Mouse (Mus musculus) liver, embryonic 13.5 days (tissue): ENCODE measurements around the gene Col5a2. TPM values are rescaled to one million over a fixed set of nuclear protein-coding genes. Genes with fewer than 3 reads are reported as not detected.
"Not testable (repeated sequence)": the region's sequence is repeated elsewhere in the genome, so short reads cannot be mapped to it uniquely, and the experiment has no call there.

Experiments
- ATAC-seq: fragments of 200-750 bp; cut with Nextera tagmentation; 2 replicates; pipeline ENCODE4 v1.8.0; 2017; ENCODE audit warnings: low read depth, mild to moderate bottlenecking, moderate number of reproducible peaks, moderate library complexity
- DNase-seq: peaks from one replicate; pipeline ENCODE4 v3.0.0; 2022
- H3K27ac ChIP-seq: fragments of 300-500 bp; sonication (generic); 2 replicates; pipeline ENCODE4 v1.5.1; 2015; ENCODE audit warnings: moderate library complexity, mild to moderate bottlenecking, inconsistent platforms
- H3K27me3 ChIP-seq: fragments of 300-500 bp; sonication (generic); 2 replicates; pipeline ENCODE4 v1.6.1; 2015; ENCODE audit warnings: mild to moderate bottlenecking, inconsistent platforms
- H3K36me3 ChIP-seq: fragments of 300-500 bp; sonication (generic); 2 replicates; pipeline ENCODE4 v1.6.1; 2015; ENCODE audit warnings: mild to moderate bottlenecking, inconsistent platforms
- H3K4me1 ChIP-seq: fragments of 300-500 bp; sonication (generic); replicated peaks from 2 replicates; pipeline ENCODE4 v1.6.1; 2015; ENCODE audit warnings: inconsistent platforms
- H3K4me2 ChIP-seq: fragments of 300-500 bp; sonication (generic); 2 replicates; pipeline ENCODE4 v1.6.1; 2015; ENCODE audit warnings: inconsistent platforms, mild to moderate bottlenecking, moderate library complexity
- H3K4me3 ChIP-seq: fragments of 300-500 bp; sonication (generic); replicated peaks from 2 replicates; pipeline ENCODE4 v1.5.1; 2015; ENCODE audit warnings: mild to moderate bottlenecking, inconsistent platforms
- H3K9ac ChIP-seq: fragments of 300-500 bp; sonication (generic); 2 replicates; pipeline ENCODE4 v1.6.1; 2015; ENCODE audit warnings: mild to moderate bottlenecking, inconsistent platforms
- H3K9me3 ChIP-seq: fragments of 300-500 bp; sonication (generic); replicated peaks from 2 replicates; pipeline ENCODE4 v1.6.1; 2016; ENCODE audit warnings: inconsistent platforms
- WGBS: fragments of 180-500 bp; shearing (Covaris S2); methylation state at CpG from one replicate; pipeline ENCODE4 v1.1.7; 2015; ENCODE audit not compliant: insufficient replicate concordance; 5-methylcytosine and 5-hydroxymethylcytosine counted together
- polyA plus RNA-seq: library from polyadenylated mRNA; unstranded; fragments of >200 nt; fragmentation: Nextera tagmentation; extraction: Ambion mirVana; gene quantifications from 2 replicates; pipeline ENCODE4 v1.2.1, GENCODE M21; 2015

Gene Col5a2
- polyA plus RNA-seq, 1 experiment from 2014 or later = 7.5 TPM

DNA sequence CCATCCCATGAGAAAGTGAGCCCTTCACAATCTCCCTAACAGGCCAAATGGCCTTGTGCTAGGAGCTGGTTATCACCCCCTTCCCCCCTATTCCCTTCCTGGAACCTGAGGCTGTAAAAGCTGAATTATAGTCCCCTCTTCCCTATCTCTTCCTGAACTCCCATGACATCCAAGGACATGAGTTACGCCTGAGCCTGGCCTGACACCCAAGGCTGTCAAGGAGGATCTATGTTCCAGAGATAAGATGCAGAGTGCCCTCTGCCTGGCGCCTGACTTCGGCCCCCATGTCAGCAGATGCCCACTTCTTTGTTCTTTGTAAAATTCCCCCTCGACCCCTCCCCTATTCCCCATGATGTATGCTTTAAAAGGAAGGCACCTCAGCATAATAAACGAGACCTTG lies 73.9 kb downstream of the Col5a2 start:
- not testable (repeated sequence) for ATAC-seq

GRCm38 (mm10) chr1:45423915-45424314 lies 79.2 kb downstream of the Col5a2 start:
- Histone ChIP-seq H3K27me3 (no peaks in the 10 kb centered on the region), H3K27ac (no peak overlapping the region), H3K4me3 (no peak overlapping the region), H3K36me3 (no peaks in the 10 kb centered on the region), H3K9ac (no peak overlapping the region), H3K4me1 (no peaks in the 10 kb centered on the region), H3K9me3 (no peaks in the 10 kb centered on the region), H3K4me2 (no peak overlapping the region)
- no peak for ATAC-seq
- WGBS = 44% methylated on average over 5 of the region's 5 CpGs
- DNase-seq = no peak

More for the DNA sequence above, 73.9 kb downstream of the Col5a2 start:
- not testable (repeated sequence) for H3K4me2 ChIP-seq, H3K27me3 ChIP-seq, H3K4me3 ChIP-seq, DNase-seq, H3K9me3 ChIP-seq, H3K27ac ChIP-seq, H3K9ac ChIP-seq, H3K4me1 ChIP-seq, H3K36me3 ChIP-seq
- WGBS = 50% methylated on average over 5 of the region's 5 CpGs

DNA sequence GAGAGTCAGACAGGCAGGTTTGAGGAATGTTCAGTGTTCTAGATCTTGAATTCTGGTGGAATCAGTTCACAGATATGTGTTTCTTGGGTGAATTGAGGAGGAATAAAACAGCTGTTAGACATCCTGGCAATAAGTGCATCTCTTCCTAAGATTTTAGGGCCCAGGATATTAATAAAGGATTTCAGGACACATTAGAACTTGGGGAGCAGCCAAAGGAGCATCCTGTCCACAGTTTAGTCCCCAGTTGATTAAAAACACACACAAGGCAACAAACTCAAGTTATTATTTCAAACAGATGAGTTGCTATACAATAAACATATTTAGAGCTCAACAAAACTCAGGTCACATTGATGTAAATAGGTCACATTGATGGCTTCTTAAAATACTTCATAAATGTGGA lies 82.5 kb downstream of the Col5a2 start:
- H3K4me3 ChIP-seq = no peak overlapping the region
- H3K27me3 ChIP-seq = no peaks in the 10 kb centered on the region
- DNase-seq (no peak), ATAC-seq (no peak)
- H3K9ac ChIP-seq = no peak overlapping the region
- H3K4me2 ChIP-seq = no peak overlapping the region
- H3K27ac ChIP-seq = no peak overlapping the region
- no peaks in the 10 kb centered on the region for H3K9me3 ChIP-seq
- no peaks in the 10 kb centered on the region for H3K4me1 ChIP-seq
- H3K36me3 ChIP-seq = no peaks in the 10 kb centered on the region

DNA sequence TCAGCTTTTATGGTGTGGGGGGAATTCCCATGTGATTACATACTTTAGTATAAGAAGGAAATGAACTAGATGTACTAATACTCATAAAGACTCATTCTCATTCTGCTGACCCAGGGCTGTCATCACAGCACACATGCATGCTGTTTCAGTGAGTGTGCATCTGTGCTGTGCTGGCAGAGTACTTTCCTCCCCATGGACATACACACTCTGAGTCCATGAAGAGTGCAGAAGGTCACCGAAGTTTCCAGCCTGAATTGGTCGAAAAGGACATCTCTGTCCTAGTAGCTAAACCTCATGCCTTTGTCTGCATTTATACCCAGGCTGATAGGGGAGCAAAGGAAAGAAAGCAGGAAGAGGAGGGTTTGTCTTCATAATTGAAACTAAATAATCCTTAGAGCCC lies 83.2 kb downstream of the Col5a2 start:
- Histone ChIP-seq H3K27ac (no peak overlapping the region), H3K36me3 (no peaks in the 10 kb centered on the region), H3K9me3 (no peaks in the 10 kb centered on the region), H3K9ac (no peak overlapping the region), H3K4me2 (no peak overlapping the region), H3K4me3 (no peak overlapping the region), H3K4me1 (no peaks in the 10 kb centered on the region), H3K27me3 (no peaks in the 10 kb centered on the region)
- ATAC-seq (no peak), DNase-seq (no peak)
- 69% methylated on average over 2 of the region's 2 CpGs for WGBS

GRCm38 (mm10) chr1:45381866-45382265 lies 121.2 kb downstream of the Col5a2 start:
- no peaks in the 10 kb centered on the region for H3K27me3 ChIP-seq

GRCm38 (mm10) chr1:45379992-45380690 lies 122.9 kb downstream of the Col5a2 start:
- no peaks in the 10 kb centered on the region for H3K27me3 ChIP-seq
- H3K9ac ChIP-seq = no peak overlapping the region
- 59% methylated on average over 7 of the region's 7 CpGs for WGBS
- H3K4me1 ChIP-seq = no peaks in the 10 kb centered on the region
- no peak overlapping the region for H3K27ac ChIP-seq
- H3K4me3 ChIP-seq = no peak overlapping the region
- H3K36me3 ChIP-seq = no peaks in the 10 kb centered on the region
- H3K9me3 ChIP-seq = no peaks in the 10 kb centered on the region
- no peak overlapping the region for H3K4me2 ChIP-seq
- ATAC-seq (no peak), DNase-seq (no peak)

More at GRCm38 (mm10) chr1:45381866-45382265, 121.2 kb downstream of the Col5a2 start:
- Histone ChIP-seq H3K27ac (no peak overlapping the region), H3K9me3 (no peaks in the 10 kb centered on the region), H3K36me3 (no peaks in the 10 kb centered on the region), H3K4me1 (no peaks in the 10 kb centered on the region), H3K4me3 (no peak overlapping the region), H3K4me2 (no peak overlapping the region), H3K9ac (no peak overlapping the region)
- 59% methylated on average over 2 of the region's 2 CpGs for WGBS
- ATAC-seq = no peak
- DNase-seq = no peak

- Histone ChIP-seq H3K9ac (no peak overlapping the region), H3K4me2 (no peak overlapping the region), H3K27ac (no peak overlapping the region), H3K4me3 (no peak overlapping the region), H3K4me1 (no peaks in the 10 kb centered on the region), H3K9me3 (no peaks in the 10 kb centered on the region), H3K36me3 (0 out of 2 replicates have a peak, but pooled peaks cover 3% of the 10 kb centered on the region), H3K27me3 (no peaks in the 10 kb centered on the region)
- DNase-seq (no peak), ATAC-seq (no peak)
- WGBS = 17% methylated on average over 1 of the region's 1 CpGs
Measured at GRCm38 (mm10) chr1:45365427-45365826, 137.7 kb downstream of the Col5a2 start.

- Histone ChIP-seq H3K36me3 (0 out of 2 replicates have a peak, but pooled peaks cover 3% of the 10 kb centered on the region), H3K4me3 (no peak overlapping the region), H3K27ac (no peak overlapping the region), H3K4me1 (no peaks in the 10 kb centered on the region), H3K9me3 (no peaks in the 10 kb centered on the region), H3K9ac (no peak overlapping the region), H3K27me3 (no peaks in the 10 kb centered on the region), H3K4me2 (no peak overlapping the region)
- 66% methylated on average over 2 of the region's 2 CpGs for WGBS
- no peak for DNase-seq
- no peak for ATAC-seq
Measured at GRCm38 (mm10) chr1:45363274-45363673, 139.8 kb downstream of the Col5a2 start.

GRCm38 (mm10) chr1:45359673-45360072 lies 143.4 kb downstream of the Col5a2 start:
- Histone ChIP-seq H3K9me3 (no peaks in the 10 kb centered on the region), H3K9ac (no peak overlapping the region), H3K4me2 (no peak overlapping the region), H3K27ac (no peak overlapping the region), H3K4me1 (no peaks in the 10 kb centered on the region), H3K36me3 (no peaks in the 10 kb centered on the region), H3K4me3 (no peak overlapping the region), H3K27me3 (no peaks in the 10 kb centered on the region)
- WGBS = 61% methylated on average over 2 of the region's 2 CpGs
- ATAC-seq = no peak
- no peak for DNase-seq

DNA sequence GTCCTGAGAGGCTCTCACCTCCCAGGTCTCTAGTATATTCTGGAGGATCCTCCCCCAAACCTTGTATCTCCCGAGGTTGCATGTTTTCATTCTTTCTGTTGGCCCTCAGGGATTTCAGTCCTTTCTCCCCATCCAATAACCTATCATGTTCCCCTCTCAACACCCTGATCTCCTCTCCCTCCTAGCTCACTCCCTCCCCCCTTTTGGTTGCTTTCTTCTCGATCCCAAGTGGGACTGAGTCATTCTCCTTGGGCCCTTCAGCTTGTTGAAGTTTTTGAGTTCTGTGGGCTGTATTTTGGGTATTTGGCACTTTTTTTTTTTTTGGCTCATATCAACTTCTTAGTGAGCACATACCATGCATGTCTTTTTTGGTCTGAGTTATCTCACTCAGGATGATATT lies 143.9 kb downstream of the Col5a2 start:
- no peaks in the 10 kb centered on the region for H3K9me3 ChIP-seq
- no peaks in the 10 kb centered on the region for H3K4me1 ChIP-seq
- no peak overlapping the region for H3K4me2 ChIP-seq
- no peak overlapping the region for H3K4me3 ChIP-seq
- WGBS = 45% methylated on average over 2 of the region's 2 CpGs
- DNase-seq (no peak), ATAC-seq (no peak)
- H3K9ac ChIP-seq = no peak overlapping the region
- no peaks in the 10 kb centered on the region for H3K36me3 ChIP-seq
- H3K27ac ChIP-seq = no peak overlapping the region
- H3K27me3 ChIP-seq = no peaks in the 10 kb centered on the region

DNA sequence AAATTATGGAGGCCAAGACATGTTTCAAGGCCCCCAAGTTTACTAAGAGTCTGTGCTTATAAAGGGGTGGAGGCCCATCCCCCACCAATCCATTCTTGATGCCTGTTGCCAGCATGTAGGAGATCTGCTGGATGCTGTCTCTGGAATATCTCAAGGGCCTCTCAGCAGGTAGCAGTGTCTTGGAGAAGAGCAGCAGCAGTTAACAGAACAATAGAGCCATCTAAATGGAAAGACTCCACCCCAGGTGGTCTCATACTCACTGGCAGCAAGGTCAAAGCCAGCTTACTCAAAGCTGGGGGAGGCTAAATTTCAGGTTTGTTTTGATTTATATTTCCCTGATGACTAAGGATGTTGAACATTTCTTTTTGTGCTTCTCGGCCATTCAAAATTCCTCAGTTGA lies 145.1 kb downstream of the Col5a2 start:
- WGBS = 69% methylated on average over 1 of the region's 1 CpGs
- Histone ChIP-seq H3K27ac (no peak overlapping the region), H3K4me3 (no peak overlapping the region), H3K27me3 (no peaks in the 10 kb centered on the region), H3K9me3 (no peaks in the 10 kb centered on the region), H3K4me1 (no peaks in the 10 kb centered on the region), H3K36me3 (no peaks in the 10 kb centered on the region), H3K4me2 (no peak overlapping the region), H3K9ac (no peak overlapping the region)
- DNase-seq (no peak), ATAC-seq (no peak)

DNA sequence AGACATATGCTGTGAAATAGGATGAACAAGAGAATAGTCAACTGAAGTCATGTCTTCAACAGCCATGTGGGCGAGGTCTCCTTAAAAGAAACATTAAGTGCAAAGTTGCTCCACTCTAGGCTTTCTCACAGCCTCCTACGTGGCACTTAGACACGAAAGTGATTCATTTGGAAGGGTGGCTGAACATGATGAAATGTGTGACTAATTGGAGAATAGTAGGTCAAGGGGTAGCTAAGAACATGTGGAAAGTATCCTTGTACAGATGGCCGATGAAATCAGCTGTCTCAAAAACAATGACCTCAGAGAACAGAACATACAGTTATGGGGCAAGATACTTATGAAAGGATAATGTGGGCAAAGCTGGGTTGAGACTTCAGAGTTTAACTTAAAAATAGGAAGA lies 147.1 kb downstream of the Col5a2 start:
- no peak overlapping the region for H3K4me3 ChIP-seq
- no peak overlapping the region for H3K27ac ChIP-seq
- no peaks in the 10 kb centered on the region for H3K36me3 ChIP-seq
- DNase-seq (no peak), ATAC-seq (no peak)
- H3K4me1 ChIP-seq = no peaks in the 10 kb centered on the region
- 54% methylated on average over 4 of the region's 4 CpGs for WGBS
- no peak overlapping the region for H3K9ac ChIP-seq
- no peak overlapping the region for H3K4me2 ChIP-seq
- no peaks in the 10 kb centered on the region for H3K27me3 ChIP-seq
- no peaks in the 10 kb centered on the region for H3K9me3 ChIP-seq
